Mouse (Mus musculus): ENCODE measurements around the gene Hoxd10.

GRCm38 (mm10) chr2:74728303-74728680 lies 36.6 kb downstream of the Hoxd10 start:
- TF ChIP-seq CTCF (IDR thresholded peaks at IDR 0.05) (no peak), EP300 (IDR thresholded peaks at IDR 0.05; ENCODE audit: insufficient read depth, low read depth, low read length) (no peak), POLR2A (IDR thresholded peaks at IDR 0.05; ENCODE audit: insufficient read depth, low read depth, low read length) (no peak)

All from heart, adult 2 months (tissue).